Mouse (Mus musculus) cerebellum, adult 2 months (tissue): ENCODE data around the gene Zfp433. TPM values are rescaled to one million over a fixed set of nuclear protein-coding genes. Genes with fewer than 3 reads are reported as not detected.
A peak's percentile ranks its signal among the peaks of the same experiment; 100 is the strongest.
"Not testable (repeated sequence)": the region's sequence is repeated elsewhere in the genome, so short reads cannot be mapped to it uniquely, and the experiment has no call there.

Experiments
- DNase-seq, 2 experiments: peaks; one replicate each; pipeline ENCODE4 v3.0.0; 2021
- H3K27ac ChIP-seq: fragments of 200-500 bp; 2 replicates; pipeline ENCODE4 v1.5.1; 2012; ENCODE audit warnings: low read length, control low read depth, inconsistent platforms; ENCODE audit not compliant: insufficient read depth
- H3K27me3 ChIP-seq: fragments of 200-500 bp; 2 replicates; pipeline ENCODE4 v1.6.1; 2012; ENCODE audit warnings: inconsistent platforms, mild to moderate bottlenecking, low read length, moderate library complexity; ENCODE audit not compliant: control insufficient read depth, insufficient read depth
- H3K4me1 ChIP-seq: fragments of 200-500 bp; 2 replicates; pipeline ENCODE4 v1.6.1; 2011; ENCODE audit warnings: low read length; ENCODE audit not compliant: control insufficient read depth, insufficient read depth
- H3K4me3 ChIP-seq: fragments of 200-500 bp; replicated peaks from 2 replicates; pipeline ENCODE3; 2011; ENCODE audit warnings: mild to moderate bottlenecking, low read depth, low read length, control low read depth; ENCODE audit not compliant: insufficient read depth
- CTCF ChIP-seq: fragments of 200-500 bp; IDR thresholded peaks from 2 replicates; pipeline ENCODE4 v1.5.1; 2011; ENCODE audit warnings: low read depth, mild to moderate bottlenecking, control low read depth, low read length, moderate library complexity, borderline replicate concordance; ENCODE audit not compliant: insufficient read depth
- POLR2A ChIP-seq: fragments of 200-500 bp; IDR thresholded peaks from 2 replicates; pipeline ENCODE4 v1.6.1; 2011; ENCODE audit warnings: low read length, control low read depth, borderline replicate concordance; ENCODE audit not compliant: insufficient read depth
- WGBS: fragments of 180-500 bp; shearing (Covaris S2); methylation state at CpG from one replicate; pipeline ENCODE4 v1.1.7; 2018; 5-methylcytosine and 5-hydroxymethylcytosine counted together
- polyA plus RNA-seq: library from polyadenylated mRNA; depleted of rRNA; stranded (reverse); fragments of >200 nt; gene quantifications from 2 replicates; pipeline ENCODE4 v1.2.3, GENCODE M21; 2012; rRNA removed

Gene Zfp433
- polyA plus RNA-seq, result 4.9 and 6.6 TPM in 2 replicates

- no CpG with 5 or more reads among the region's 46 CpGs for WGBS
- not testable (repeated sequence) for DNase-seq, H3K4me3 ChIP-seq, H3K27me3 ChIP-seq, H3K27ac ChIP-seq, H3K4me1 ChIP-seq
Observed at GRCm38 (mm10) chr10:81704531-81705301, at the start of gene Zfp433. Zfp433 (plus strand) TSS chr10:81704825.

- H3K27me3 ChIP-seq, result no peaks in the 10 kb centered on the region
- peak; percentile 1 to 4 for DNase-seq
- WGBS, result 97% methylated on average over 10 of the region's 10 CpGs
Observed at GRCm38 (mm10) chr10:81655178-81655577, 49.4 kb upstream of the Zfp433 start.

GRCm38 (mm10) chr10:81656174-81656573 is 48.5 kb upstream of the Zfp433 start:
- WGBS, result 99% methylated on average over 2 of the region's 2 CpGs
- Histone ChIP-seq H3K27ac (no peak overlapping the region), H3K4me1 (no peaks in the 10 kb centered on the region), H3K27me3 (no peaks in the 10 kb centered on the region), H3K4me3 (no peak overlapping the region)
- no peak for DNase-seq
- TF ChIP-seq POLR2A (no peak), CTCF (no peak)

More at GRCm38 (mm10) chr10:81655178-81655577, 49.4 kb upstream of the Zfp433 start:
- H3K27ac ChIP-seq, result no peak overlapping the region
- TF ChIP-seq POLR2A, result no peak
- TF ChIP-seq CTCF, result no peak
- no peaks in the 10 kb centered on the region; the same call in 1 of the 2 replicates for H3K4me1 ChIP-seq
- H3K4me3 ChIP-seq, result no peak overlapping the region

- WGBS, result no CpG with 5 or more reads among the region's 18 CpGs
- not testable (repeated sequence) for H3K27me3 ChIP-seq, H3K4me1 ChIP-seq, DNase-seq, H3K27ac ChIP-seq, H3K4me3 ChIP-seq
Observed at GRCm38 (mm10) chr10:81687114-81687513, 17.5 kb upstream of the Zfp433 start.

- H3K4me1 ChIP-seq, H3K27me3 ChIP-seq, DNase-seq, H3K4me3 ChIP-seq, H3K27ac ChIP-seq: not testable (repeated sequence)
- WGBS, result no CpG with 5 or more reads among the region's 43 CpGs
Observed at GRCm38 (mm10) chr10:81770506-81771403, 66.1 kb downstream of the Zfp433 start, which contains the start of gene Gm3055. Gm3055 (minus strand) TSS chr10:81771161.

GRCm38 (mm10) chr10:81771404-81771777 is 66.8 kb downstream of the Zfp433 start:
- not testable (repeated sequence) for H3K27me3 ChIP-seq, H3K4me3 ChIP-seq, H3K27ac ChIP-seq, H3K4me1 ChIP-seq, DNase-seq
- WGBS, result no CpG with 5 or more reads among the region's 3 CpGs

Other genes with a start within 250 kb of the Zfp433 start
- 103 and 108 TPM in 2 replicates for gene Nfic, start 249.2 kb upstream of the Zfp433 start, polyA plus RNA-seq
- gene Celf5, start 222.1 kb upstream of the Zfp433 start, polyA plus RNA-seq, result 57.3 and 60.6 TPM in 2 replicates
- gene Ncln, start 208.4 kb upstream of the Zfp433 start, polyA plus RNA-seq, result 112 and 116 TPM in 2 replicates
- gene S1pr4, start 204.7 kb upstream of the Zfp433 start, polyA plus RNA-seq, result 0.67 and 1.1 TPM in 2 replicates
- 1.3 and 1.4 TPM in 2 replicates for gene Gna15, start 180.6 kb upstream of the Zfp433 start, polyA plus RNA-seq
- gene Gna11, start 159.6 kb upstream of the Zfp433 start, polyA plus RNA-seq, result 105 and 107 TPM in 2 replicates
- gene Aes, start 145.3 kb upstream of the Zfp433 start, polyA plus RNA-seq, result 1,117 and 1,168 TPM in 2 replicates
- gene Tle2, start 130.3 kb upstream of the Zfp433 start, polyA plus RNA-seq, result 282 and 321 TPM in 2 replicates
- gene Tle6, start 103.8 kb upstream of the Zfp433 start, polyA plus RNA-seq, result 8.7 and 9.6 TPM in 2 replicates
- gene BC025920, start 98.6 kb upstream of the Zfp433 start, polyA plus RNA-seq, result 3.6 and 3.7 TPM in 2 replicates
- gene Sirt6, start 77.0 kb upstream of the Zfp433 start, polyA plus RNA-seq, result 35.4 and 38.5 TPM in 2 replicates
- gene Ankrd24, start 76.3 kb upstream of the Zfp433 start, polyA plus RNA-seq, result 121 and 130 TPM in 2 replicates
- 3.8 and 4.2 TPM in 2 replicates for gene Gm10778, start 55.8 kb upstream of the Zfp433 start, polyA plus RNA-seq
- 9.7 and 11.5 TPM in 2 replicates for gene Gm3055, start 66.3 kb downstream of the Zfp433 start, polyA plus RNA-seq
- gene Gm4767, start 107.4 kb downstream of the Zfp433 start, polyA plus RNA-seq, result 0.78 and 0.79 TPM in 2 replicates
- 5.7 and 6.1 TPM in 2 replicates for gene Gm32687, start 159.1 kb downstream of the Zfp433 start, polyA plus RNA-seq
- gene Zfp781, start 225.7 kb downstream of the Zfp433 start, polyA plus RNA-seq, result 3.4 and 4.2 TPM in 2 replicates